ENCODE assay signal across 22 mouse cellular contexts in genomic region chr10:90811446-90811845, GRCm38 (mm10).
DNase-seq lines count a peak whose midpoint lies in the region; ATAC-seq and TF ChIP-seq lines count a peak whose summit lies in the region.
"Had no signal": no experiment of that assay in that cellular context is flagged by ENCODE, and none has a peak within 500 bp of the region (broad histone marks: within the 10 kb centered on the region; RNA-seq: fewer than 3 reads in every experiment).

No protein-coding gene starts in this region.

- no peaks in the 10 kb centered on the region for H3K79me2 ChIP-seq in CH12.LX (replicated peaks; ENCODE audit: control insufficient read depth, extremely low read depth, insufficient read depth, poor library complexity, severe bottlenecking)

- DNase-seq in hindbrain, embryonic 14.5 days (ENCODE audit: low spot score) = no peak
- peak; percentile 22 for DNase-seq in retina, embryonic 14.5 days (ENCODE audit: low spot score)
- DNase-seq in retina, postnatal 1 day = no peak
- peak; percentile 60 for DNase-seq in CH12.LX (ENCODE audit: extremely low read depth)
- no peak for DNase-seq in c-Kit-positive CD71-positive TER-119-positive erythroid progenitor cells, embryonic 14.5 days (ENCODE audit: low spot score)
- DNase-seq: adrenal gland, adult 2 months; adrenal gland, adult 8-10 months; adrenal gland, postnatal 10 days; adrenal gland, postnatal 14 days; adrenal gland, postnatal 25 days; adrenal gland, postnatal 36 days; B cell, adult 2 months; cerebellum, adult 11 months; cerebellum, adult 11-12 months; cerebellum, adult 18-20 months; cerebellum, adult 2 months; cerebellum, adult 8-10 months had no signal

- peaks cover 33% of the 10 kb centered on the region for H3K4me1 ChIP-seq in hindbrain, embryonic 13.5 days (replicated peaks)
- H3K4me1 ChIP-seq in hindbrain, embryonic 14.5 days (replicated peaks; ENCODE audit: control insufficient read depth, insufficient read depth, low read length) = 0 out of 2 replicates have a peak, but pooled peaks cover 4% of the 10 kb centered on the region
- H3K4me1 ChIP-seq in CH12.LX (ENCODE audit: control insufficient read depth in 1 of 2, insufficient read depth in 2 of 2) = peaks cover 14 to 47% of the 10 kb centered on the region in 2 experiments

- H3K9ac ChIP-seq in hindbrain, embryonic 13.5 days = no peak overlapping the region
- H3K9ac ChIP-seq in hindbrain, embryonic 14.5 days = no peak overlapping the region
- H3K9ac ChIP-seq in CH12.LX (ENCODE audit: insufficient read depth, low read depth) = no peak overlapping the region

- TF ChIP-seq POLR2A in CH12.LX (IDR thresholded peaks at IDR 0.05; ENCODE audit: low read depth, low read length) = no peak

- no peak for ATAC-seq in hindbrain, embryonic 13.5 days (ENCODE audit: low FRiP score)
- no peak for ATAC-seq in hindbrain, embryonic 14.5 days (ENCODE audit: low FRiP score)
- ATAC-seq: activated CD4-positive, CD25-positive, alpha-beta regulatory T cell, adult 4 months; CD4-positive, CD25-positive, alpha-beta regulatory T cell, adult 4 months; Patski had no signal

- dilution Hi-C loops in CH12.LX (cut with MboI; ENCODE audit: extremely low pct_ligation_motif_present, extremely low pct_unique_long_range_greater_than_20kb, low sequenced_read_pairs) = no loop called here

- TF ChIP-seq EP300 in CH12.LX (IDR thresholded peaks at IDR 0.05; ENCODE audit: low read length) = peak; percentile 70

- H3K4me2 ChIP-seq in hindbrain, embryonic 13.5 days = no peak overlapping the region
- no peak overlapping the region for H3K4me2 ChIP-seq in hindbrain, embryonic 14.5 days (replicated peaks)
- no peak overlapping the region for H3K4me2 ChIP-seq in CH12.LX (ENCODE audit: insufficient read depth, low read depth, poor library complexity, severe bottlenecking)

- no peak for TF ChIP-seq CTCF in CH12.LX (conservative IDR thresholded peaks at IDR 0.05 in 1 of 2, IDR thresholded peaks at IDR 0.05 in 1 of 2; ENCODE audit: low read depth in 2 of 2, low read length in 2 of 2)

- H3K36me3 ChIP-seq in hindbrain, embryonic 13.5 days = no peaks in the 10 kb centered on the region
- H3K36me3 ChIP-seq in hindbrain, embryonic 14.5 days (replicated peaks; ENCODE audit: control insufficient read depth, insufficient read depth) = no peaks in the 10 kb centered on the region
- H3K36me3 ChIP-seq in CH12.LX (replicated peaks in 1 of 2; ENCODE audit: control insufficient read depth in 1 of 2, insufficient read depth in 1 of 2, low read length in 1 of 2) = no peaks in the 10 kb centered on the region
- H3K36me3 ChIP-seq: G1E had no signal

- in situ Hi-C loops in CH12.LX (cut with MboI; ENCODE audit: low pct_ligation_motif_present, low pct_unique_long_range_greater_than_20kb, low sequenced_read_pairs) = no loop called here

- no peaks in the 10 kb centered on the region for H3K27me3 ChIP-seq in hindbrain, embryonic 13.5 days
- no peaks in the 10 kb centered on the region for H3K27me3 ChIP-seq in hindbrain, embryonic 14.5 days (ENCODE audit: control insufficient read depth, insufficient read depth, low read length)
- no peaks in the 10 kb centered on the region for H3K27me3 ChIP-seq in CH12.LX (replicated peaks)

- 0 out of 2 replicates have a peak overlapping the region, but pooled peaks have one; percentile 1 for H3K27ac ChIP-seq in hindbrain, embryonic 13.5 days
- no peak overlapping the region for H3K27ac ChIP-seq in hindbrain, embryonic 14.5 days
- no peak overlapping the region for H3K27ac ChIP-seq in CH12.LX (ENCODE audit: insufficient read depth, low read depth)

- WGBS in hindbrain, embryonic 13.5 days = 56% methylated on average over 4 of the region's 4 CpGs
- 66% methylated on average over 4 of the region's 4 CpGs for WGBS in hindbrain, embryonic 14.5 days

- no peak for TF ChIP-seq RAD21 in CH12.LX (IDR thresholded peaks at IDR 0.05; ENCODE audit: low read depth, low read length)

- no peaks in the 10 kb centered on the region for H3K9me3 ChIP-seq in hindbrain, embryonic 13.5 days
- H3K9me3 ChIP-seq in hindbrain, embryonic 14.5 days (ENCODE audit: control insufficient read depth, low read length) = no peaks in the 10 kb centered on the region
- H3K9me3 ChIP-seq in CH12.LX (replicated peaks; ENCODE audit: low read length) = peaks cover 6% of the 10 kb centered on the region

- H3K4me3 ChIP-seq in hindbrain, embryonic 13.5 days = no peak overlapping the region
- H3K4me3 ChIP-seq in hindbrain, embryonic 14.5 days (replicated peaks; ENCODE audit: low read length) = no peak overlapping the region
- no peak overlapping the region for H3K4me3 ChIP-seq in CH12.LX (replicated peaks in 1 of 3; ENCODE audit: low read depth in 2 of 3, low read length in 2 of 3, poor library complexity in 1 of 3)

TF ChIP-seq in CH12.LX, 34 proteins besides CTCF, POLR2A, EP300 and RAD21:
- TF ChIP-seq JUN (IDR thresholded peaks at IDR 0.05; ENCODE audit: insufficient read depth, low read depth, low read length) = no peak
- no peak for TF ChIP-seq USF1 (IDR thresholded peaks at IDR 0.05; ENCODE audit: low read depth, low read length)
- TF ChIP-seq RCOR1 (conservative IDR thresholded peaks at IDR 0.05; ENCODE audit: low read depth, low read length) = no peak
- TF ChIP-seq NRF1 (IDR thresholded peaks at IDR 0.05; ENCODE audit: low read depth, low read length) = no peak
- TF ChIP-seq MAZ (IDR thresholded peaks at IDR 0.05; ENCODE audit: low read depth, low read length) = no peak
- TF ChIP-seq MAFK (IDR thresholded peaks at IDR 0.05; ENCODE audit: insufficient replicate concordance, low read length) = no peak
- TF ChIP-seq ZNF384 (IDR thresholded peaks at IDR 0.05; ENCODE audit: low read depth, low read length) = no peak
- peak; percentile 72 for TF ChIP-seq BHLHE40 (IDR thresholded peaks at IDR 0.05; ENCODE audit: low read depth, low read length)
- no peak for TF ChIP-seq ZC3H11A (IDR thresholded peaks at IDR 0.05; ENCODE audit: low read depth, low read length)
- TF ChIP-seq TBP (conservative IDR thresholded peaks at IDR 0.05; ENCODE audit: low read depth, low read length) = no peak
- TF ChIP-seq CHD2 (IDR thresholded peaks at IDR 0.05; ENCODE audit: low read length) = no peak
- no peak for TF ChIP-seq NELFE (IDR thresholded peaks at IDR 0.05; ENCODE audit: low read depth, low read length)
- TF ChIP-seq POLR2AphosphoS2 (IDR thresholded peaks at IDR 0.05; ENCODE audit: low read depth, low read length) = no peak
- no peak for TF ChIP-seq UBTF (IDR thresholded peaks at IDR 0.05; ENCODE audit: low read depth, low read length)
- TF ChIP-seq ZMIZ1 (IDR thresholded peaks at IDR 0.05; ENCODE audit: low read depth, low read length) = no peak
- TF ChIP-seq ELF1 (IDR thresholded peaks at IDR 0.05; ENCODE audit: low read depth, low read length) = no peak
- TF ChIP-seq ZKSCAN1 (IDR thresholded peaks at IDR 0.05; ENCODE audit: borderline replicate concordance, low read depth, low read length) = no peak
- TF ChIP-seq TCF12 (IDR thresholded peaks at IDR 0.05; ENCODE audit: low read depth, low read length) = peak; percentile 48; the same call in 1 of the 2 replicates
- TF ChIP-seq SMC3 (IDR thresholded peaks at IDR 0.05; ENCODE audit: low read depth, low read length) = no peak
- no peak for TF ChIP-seq MAX (IDR thresholded peaks at IDR 0.05; ENCODE audit: low read length)
- TF ChIP-seq GABPA (IDR thresholded peaks at IDR 0.05; ENCODE audit: insufficient replicate concordance, low read depth, low read length) = no peak
- TF ChIP-seq USF2 (conservative IDR thresholded peaks at IDR 0.05; ENCODE audit: low read depth, low read length) = no peak
- TF ChIP-seq JUND (conservative IDR thresholded peaks at IDR 0.05; ENCODE audit: low read depth, low read length) = no peak
- TF ChIP-seq ETS1 (conservative IDR thresholded peaks at IDR 0.05; ENCODE audit: low read depth, low read length) = peak; percentile 61
- TF ChIP-seq KAT2A (IDR thresholded peaks at IDR 0.05; ENCODE audit: insufficient replicate concordance, low read length) = no peak
- no peak for TF ChIP-seq E2F4 (IDR thresholded peaks at IDR 0.05; ENCODE audit: insufficient replicate concordance, low read depth, low read length)
- no peak for TF ChIP-seq HCFC1 (IDR thresholded peaks at IDR 0.05; ENCODE audit: low read depth, low read length)
- TF ChIP-seq SIN3A (IDR thresholded peaks at IDR 0.05; ENCODE audit: low read length) = no peak
- TF ChIP-seq MEF2A (IDR thresholded peaks at IDR 0.05; ENCODE audit: borderline replicate concordance, low read depth, low read length) = peak; percentile 32; the same call in 1 of the 2 replicates
- TF ChIP-seq MXI1 (IDR thresholded peaks at IDR 0.05; ENCODE audit: low read depth, low read length) = no peak
- no peak for TF ChIP-seq MYC (IDR thresholded peaks at IDR 0.05; ENCODE audit: low read depth, low read length)
- TF ChIP-seq IRF4 (IDR thresholded peaks at IDR 0.05; ENCODE audit: low read depth, low read length) = peak; percentile 64; the same call in 1 of the 2 replicates
- TF ChIP-seq PAX5 (IDR thresholded peaks at IDR 0.05; ENCODE audit: low read length) = no peak
- no peak for TF ChIP-seq CHD1 (IDR thresholded peaks at IDR 0.05; ENCODE audit: low read depth, low read length)

Comparison
In these comparisons a context has a peak if more than half of its experiments do, and no peak if none do; other contexts are left out.
1. DNase-seq: peak in retina, embryonic 14.5 days (single experiment) and CH12.LX (single experiment); none in hindbrain, embryonic 14.5 days (single experiment), retina, postnatal 1 day (single experiment) and c-Kit-positive CD71-positive TER-119-positive erythroid progenitor cells, embryonic 14.5 days (single experiment).